Mouse (Mus musculus) central nervous system, embryonic 18 days (tissue): ENCODE data around the gene Gpr155. TPM values are rescaled to one million over a fixed set of nuclear protein-coding genes. Genes with fewer than 3 reads are reported as not detected.

Experiments used
- polyA plus RNA-seq: library from polyadenylated mRNA; depleted of rRNA; stranded (reverse); fragments of >200 nt; gene quantifications from 2 replicates; pipeline ENCODE4 v1.2.3, GENCODE M21; 2012; rRNA removed

The Gpr155 gene
- 12.2 and 13.7 TPM in 2 replicates for polyA plus RNA-seq

GRCm38 (mm10) chr2:73386356-73387046 lies at the start of gene Gpr155:
TSS of gene Gpr155 (minus strand) at chr2:73386572.

GRCm38 (mm10) chr2:73312152-73313116 lies 73.9 kb downstream of the Gpr155 start, which contains the start of the genes Scrn3 and Cir1:
TSS of gene Scrn3 (plus strand) at chr2:73312601.
TSS of gene Cir1 (minus strand) at chr2:73312701.

Other genes starting within 250 kb of the Gpr155 start
- 55.6 and 61.2 TPM in 2 replicates for gene Ola1, start 167.6 kb downstream of the Gpr155 start, polyA plus RNA-seq
- gene Sp9, start 114.6 kb downstream of the Gpr155 start, polyA plus RNA-seq = 8.0 and 11.9 TPM in 2 replicates
- gene Scrn3, start 74.0 kb downstream of the Gpr155 start, polyA plus RNA-seq = 6.0 and 7.2 TPM in 2 replicates
- gene Cir1, start 73.9 kb downstream of the Gpr155 start, polyA plus RNA-seq = 25.8 and 28.8 TPM in 2 replicates
- gene Wipf1, start 143.2 kb upstream of the Gpr155 start, polyA plus RNA-seq = 2.0 and 2.3 TPM in 2 replicates
- gene Chrna1, start 193.8 kb upstream of the Gpr155 start, polyA plus RNA-seq = 0.04 and 0.31 TPM in 2 replicates